15 mouse cellular contexts compared by ENCODE assay signal in genomic region chr6:47635207-47635994, GRCm38 (mm10). TPM values are rescaled to one million over a fixed set of nuclear protein-coding genes. Genes with fewer than 3 reads are reported as not detected.
DNase-seq lines count a peak whose midpoint lies in the region; ATAC-seq and TF ChIP-seq lines count a peak whose summit lies in the region.
"Had no signal": no experiment of that assay in that cellular context is flagged by ENCODE, and none has a peak within 500 bp of the region (broad histone marks: within the 10 kb centered on the region; RNA-seq: fewer than 3 reads in every experiment).

No protein-coding gene starts in this region.

- no peaks in the 10 kb centered on the region for H3K4me1 ChIP-seq in forebrain, embryonic 14.5 days (ENCODE audit: control insufficient read depth, insufficient read depth, low read length)
- H3K4me1 ChIP-seq in forebrain, embryonic 15.5 days, result no peaks in the 10 kb centered on the region
- H3K4me1 ChIP-seq in midbrain, embryonic 14.5 days (ENCODE audit: control insufficient read depth, insufficient read depth, low read length), result no peaks in the 10 kb centered on the region
- H3K4me1 ChIP-seq in midbrain, embryonic 16.5 days (ENCODE audit: control insufficient read depth, insufficient read depth, low read length), result no peaks in the 10 kb centered on the region
- H3K4me1 ChIP-seq in MEL (ENCODE audit: control insufficient read depth in 1 of 2, insufficient read depth in 2 of 2, low read length in 2 of 2), result no peaks in the 10 kb centered on the region
- H3K4me1 ChIP-seq: heart, embryonic 10.5 days; intestine, embryonic 15.5 days had no signal

- H3K4me2 ChIP-seq in forebrain, embryonic 14.5 days (ENCODE audit: low read length), result no peak overlapping the region
- no peak overlapping the region for H3K4me2 ChIP-seq in forebrain, embryonic 15.5 days (replicated peaks)
- H3K4me2 ChIP-seq in midbrain, embryonic 14.5 days (ENCODE audit: low read length), result no peak overlapping the region
- H3K4me2 ChIP-seq in midbrain, embryonic 16.5 days (ENCODE audit: low read length), result no peak overlapping the region
- H3K4me2 ChIP-seq: intestine, embryonic 15.5 days; liver, embryonic 11.5 days had no signal

- TF ChIP-seq CTCF in MEL (IDR thresholded peaks at IDR 0.05 in 2 of 3, conservative IDR thresholded peaks at IDR 0.05 in 1 of 3; ENCODE audit: control insufficient read depth in 1 of 3, insufficient read depth in 1 of 3, low read depth in 2 of 3, low read length in 3 of 3, poor library complexity in 1 of 3, severe bottlenecking in 1 of 3), result peak in 2 of 3 experiments; percentile 23 to 31; a peak in 3 of 6 replicates

- H3K4me3 ChIP-seq in forebrain, embryonic 14.5 days (ENCODE audit: low read depth, low read length), result no peak overlapping the region
- H3K4me3 ChIP-seq in forebrain, embryonic 15.5 days, result no peak overlapping the region
- H3K4me3 ChIP-seq in midbrain, embryonic 14.5 days (replicated peaks; ENCODE audit: low read depth, low read length), result no peak overlapping the region
- H3K4me3 ChIP-seq in midbrain, embryonic 16.5 days (ENCODE audit: low read depth, low read length), result no peak overlapping the region
- H3K4me3 ChIP-seq in MEL (ENCODE audit: control insufficient read depth in 1 of 2, insufficient read depth in 1 of 2, low read depth in 2 of 2, low read length in 2 of 2), result peak overlapping the region in 1 of 2 experiments; percentile 72; a peak in 1 of 4 replicates
- H3K4me3 ChIP-seq: heart, embryonic 10.5 days; intestine, embryonic 15.5 days had no signal

- no peak for TF ChIP-seq POLR2A in MEL (IDR thresholded peaks at IDR 0.05; ENCODE audit: control insufficient read depth in 1 of 2, insufficient read depth in 1 of 2, low read depth in 1 of 2, low read length in 2 of 2, poor library complexity in 1 of 2)

- no peaks in the 10 kb centered on the region for H3K36me3 ChIP-seq in forebrain, embryonic 14.5 days (ENCODE audit: control insufficient read depth, insufficient read depth, low read length)
- no peaks in the 10 kb centered on the region for H3K36me3 ChIP-seq in forebrain, embryonic 15.5 days
- H3K36me3 ChIP-seq in midbrain, embryonic 14.5 days (ENCODE audit: control insufficient read depth, insufficient read depth, low read length), result no peaks in the 10 kb centered on the region
- H3K36me3 ChIP-seq in midbrain, embryonic 16.5 days (ENCODE audit: control insufficient read depth, insufficient read depth, low read length), result no peaks in the 10 kb centered on the region
- H3K36me3 ChIP-seq in MEL (ENCODE audit: control insufficient read depth in 1 of 2, insufficient read depth in 2 of 2, low read length in 2 of 2), result no peaks in the 10 kb centered on the region
- H3K36me3 ChIP-seq: heart, embryonic 10.5 days; intestine, embryonic 15.5 days had no signal

- ATAC-seq in forebrain, embryonic 14.5 days, result no peak
- ATAC-seq in forebrain, embryonic 15.5 days (replicated peaks), result no peak
- ATAC-seq in midbrain, embryonic 14.5 days (ENCODE audit: low FRiP score, low TSS enrichment), result no peak
- ATAC-seq in midbrain, embryonic 16.5 days, result no peak
- ATAC-seq: intestine, embryonic 15.5 days had no signal

- H3K9ac ChIP-seq in forebrain, embryonic 14.5 days (ENCODE audit: low read length), result no peak overlapping the region
- H3K9ac ChIP-seq in forebrain, embryonic 15.5 days (replicated peaks), result no peak overlapping the region
- no peak overlapping the region for H3K9ac ChIP-seq in midbrain, embryonic 14.5 days (replicated peaks; ENCODE audit: low read length)
- no peak overlapping the region for H3K9ac ChIP-seq in midbrain, embryonic 16.5 days (ENCODE audit: low read depth, low read length)
- H3K9ac ChIP-seq in MEL (ENCODE audit: control insufficient read depth, low read depth, low read length, poor library complexity, severe bottlenecking), result no peak overlapping the region
- H3K9ac ChIP-seq: intestine, embryonic 15.5 days had no signal

- no peaks in the 10 kb centered on the region; the same call in 1 of the 2 replicates for H3K79me2 ChIP-seq in MEL (ENCODE audit: control insufficient read depth, insufficient read depth, low read length, poor library complexity)

- 76% methylated on average over 7 of the region's 7 CpGs for WGBS in forebrain, embryonic 14.5 days
- 78% methylated on average over 7 of the region's 7 CpGs for WGBS in forebrain, embryonic 15.5 days
- 78% methylated on average over 7 of the region's 7 CpGs for WGBS in midbrain, embryonic 14.5 days
- 70% methylated on average over 7 of the region's 7 CpGs for WGBS in midbrain, embryonic 16.5 days

- TF ChIP-seq EP300 in MEL (IDR thresholded peaks at IDR 0.05; ENCODE audit: low read depth in 1 of 2, low read length in 2 of 2), result no peak

- H3K27me3 ChIP-seq in forebrain, embryonic 14.5 days (replicated peaks; ENCODE audit: control insufficient read depth, insufficient read depth, low read length), result no peaks in the 10 kb centered on the region
- no peaks in the 10 kb centered on the region for H3K27me3 ChIP-seq in forebrain, embryonic 15.5 days
- H3K27me3 ChIP-seq in midbrain, embryonic 14.5 days (ENCODE audit: control insufficient read depth, insufficient read depth, low read length), result no peaks in the 10 kb centered on the region
- no peaks in the 10 kb centered on the region for H3K27me3 ChIP-seq in midbrain, embryonic 16.5 days (ENCODE audit: control insufficient read depth, insufficient read depth, low read depth, low read length)
- no peaks in the 10 kb centered on the region for H3K27me3 ChIP-seq in MEL (ENCODE audit: control insufficient read depth in 1 of 2, insufficient read depth in 2 of 2, low read length in 2 of 2)
- H3K27me3 ChIP-seq: intestine, embryonic 15.5 days had no signal

- DNase-seq in forebrain, embryonic 14.5 days (ENCODE audit: low spot score), result peak; percentile 13
- DNase-seq in midbrain, embryonic 14.5 days, result peak; percentile 6
- DNase-seq in MEL (ENCODE audit: low read depth, low spot score), result peak; percentile 67
- peak; percentile 50 for DNase-seq in naive thymus-derived CD4-positive, alpha-beta T cell, adult 2 months (ENCODE audit: low read depth)
- DNase-seq in ovary, adult 18-20 months (ENCODE audit: low spot score), result no peak
- DNase-seq in kidney, postnatal 4 days, result no peak
- DNase-seq: cerebellum, adult 9-11 months; heart, postnatal 36 days; kidney, postnatal 36 days; right cerebral cortex, postnatal 25 days had no signal

- no peak overlapping the region for H3K27ac ChIP-seq in forebrain, embryonic 14.5 days (ENCODE audit: low read depth, low read length)
- no peak overlapping the region for H3K27ac ChIP-seq in forebrain, embryonic 15.5 days (replicated peaks)
- no peak overlapping the region for H3K27ac ChIP-seq in midbrain, embryonic 14.5 days (replicated peaks; ENCODE audit: low read depth, low read length)
- H3K27ac ChIP-seq in midbrain, embryonic 16.5 days (ENCODE audit: low read length), result no peak overlapping the region
- H3K27ac ChIP-seq in MEL (ENCODE audit: control insufficient read depth, low read depth, low read length), result peak overlapping the region; percentile 10; the same call in 1 of the 2 replicates
- H3K27ac ChIP-seq: heart, embryonic 10.5 days; intestine, embryonic 15.5 days had no signal

- H3K9me3 ChIP-seq in forebrain, embryonic 14.5 days (replicated peaks; ENCODE audit: control insufficient read depth, low read length), result no peaks in the 10 kb centered on the region
- no peaks in the 10 kb centered on the region for H3K9me3 ChIP-seq in forebrain, embryonic 15.5 days
- H3K9me3 ChIP-seq in midbrain, embryonic 14.5 days (ENCODE audit: control insufficient read depth, low read length), result no peaks in the 10 kb centered on the region
- H3K9me3 ChIP-seq in midbrain, embryonic 16.5 days (replicated peaks; ENCODE audit: control insufficient read depth, low read length, poor library complexity, severe bottlenecking), result no peaks in the 10 kb centered on the region
- no peaks in the 10 kb centered on the region for H3K9me3 ChIP-seq in MEL (replicated peaks; ENCODE audit: insufficient read depth, low read length)
- H3K9me3 ChIP-seq: heart, embryonic 10.5 days; intestine, embryonic 15.5 days had no signal

- TF ChIP-seq RAD21 in MEL (IDR thresholded peaks at IDR 0.05; ENCODE audit: low read depth, low read length), result no peak; the same call in 1 of the 2 replicates

TF ChIP-seq in MEL, 35 proteins besides CTCF, POLR2A, EP300 and RAD21:
- no peak for TF ChIP-seq ETS1 (IDR thresholded peaks at IDR 0.05; ENCODE audit: low read depth, low read length)
- TF ChIP-seq TBP (IDR thresholded peaks at IDR 0.05; ENCODE audit: low read depth, low read length), result peak; percentile 29; the same call in 1 of the 2 replicates
- no peak for TF ChIP-seq BHLHE40 (IDR thresholded peaks at IDR 0.05; ENCODE audit: borderline replicate concordance, low read depth, low read length)
- no peak for TF ChIP-seq MAZ (IDR thresholded peaks at IDR 0.05; ENCODE audit: low read depth, low read length)
- no peak for TF ChIP-seq GATA1 (IDR thresholded peaks at IDR 0.05; ENCODE audit: low read depth, low read length)
- TF ChIP-seq POLR2AphosphoS5 (IDR thresholded peaks at IDR 0.05; ENCODE audit: borderline replicate concordance, low read depth, low read length), result no peak

RNA-seq across cellular contexts. Expression of gene Ezh2, which starts 40.3 kb away (rescaled TPM):
- polyA plus RNA-seq in forebrain, embryonic 14.5 days (2014; fragmentation: Nextera tagmentation; extraction: Ambion mirVana), result 130 and 142 TPM in 2 replicates
- polyA plus RNA-seq in forebrain, embryonic 15.5 days (2015; fragmentation: Nextera tagmentation; extraction: Ambion mirVana), result 156 and 165 TPM in 2 replicates
- 79.0 and 91.9 TPM in 2 replicates for polyA plus RNA-seq in midbrain, embryonic 14.5 days (2014; fragmentation: Nextera tagmentation; extraction: Ambion mirVana)
- polyA plus RNA-seq in midbrain, embryonic 16.5 days (2015; fragmentation: Nextera tagmentation; extraction: Ambion mirVana), result 54.5 and 67.2 TPM in 2 replicates
- total RNA-seq in MEL (2012; rRNA removed), result 30.9 and 35.4 TPM in 2 replicates
- polyA plus RNA-seq in MEL (2012; ENCODE audit: insufficient read depth in 1 of 2, insufficient read length in 2 of 2, low read depth in 1 of 2, low replicate concordance in 2 of 2, missing spikeins in 1 of 2), result 1,000 to 10,000 TPM in 1 of 2 experiments, 10 to 100 TPM in 1; 82.6 to 1,353 TPM

Comparison
In these comparisons a context has a peak if more than half of its experiments do, and no peak if none do; other contexts are left out.
1. DNase-seq: peak in forebrain, embryonic 14.5 days (single experiment), midbrain, embryonic 14.5 days (single experiment), MEL (single experiment) and naive thymus-derived CD4-positive, alpha-beta T cell, adult 2 months (single experiment); none in ovary, adult 18-20 months (single experiment) and kidney, postnatal 4 days (0 of 2).